Mouse (Mus musculus): ENCODE results near the gene Kdm5a. TPM values are rescaled to one million over a fixed set of nuclear protein-coding genes. Genes with fewer than 3 reads are reported as not detected.

The Kdm5a gene
- polyA plus RNA-seq, 1 experiment from 2014 or later: 15.1 TPM

DNA sequence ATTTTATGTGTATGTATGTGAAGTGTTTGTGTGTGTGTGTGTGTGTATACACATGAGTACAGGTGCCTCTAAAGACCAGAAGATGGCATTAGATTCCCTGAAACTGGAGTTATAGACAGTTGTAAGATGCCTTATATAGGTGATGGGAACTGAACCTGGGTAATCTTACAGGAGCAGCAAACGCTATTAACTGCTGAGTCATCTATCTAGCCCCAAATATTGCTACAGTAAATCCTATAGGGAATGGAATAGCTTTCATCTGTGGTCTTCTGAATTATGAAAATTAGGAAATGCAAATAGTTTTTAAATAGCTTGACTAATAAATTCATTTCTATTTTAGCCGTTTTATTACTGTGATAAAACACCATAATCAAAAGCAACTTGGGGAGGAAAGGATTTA is 28.9 kb downstream of the Kdm5a start:
- H3K4me2 ChIP-seq (ENCODE audit: low read depth, low read length): no peak overlapping the region
- peaks cover 38% of the 10 kb centered on the region for H3K36me3 ChIP-seq (ENCODE audit: control insufficient read depth, insufficient read depth)
- H3K9me3 ChIP-seq (replicated peaks; ENCODE audit: control insufficient read depth, low read length): no peaks in the 10 kb centered on the region
- no peak for ATAC-seq (ENCODE audit: low read depth)
- peaks cover 2% of the 10 kb centered on the region; the same call in 1 of the 2 replicates for H3K4me1 ChIP-seq (ENCODE audit: control insufficient read depth, low read depth, low read length)
- WGBS (ENCODE audit: insufficient replicate concordance): 69% methylated on average over 2 of the region's 2 CpGs
- no peak overlapping the region for H3K27ac ChIP-seq (ENCODE audit: low read length)
- H3K9ac ChIP-seq (ENCODE audit: low read depth, low read length): no peak overlapping the region
- H3K27me3 ChIP-seq (ENCODE audit: control insufficient read depth, insufficient read depth, low read depth, low read length): no peaks in the 10 kb centered on the region
- H3K4me3 ChIP-seq (ENCODE audit: low read depth, low read length): no peak overlapping the region

DNA sequence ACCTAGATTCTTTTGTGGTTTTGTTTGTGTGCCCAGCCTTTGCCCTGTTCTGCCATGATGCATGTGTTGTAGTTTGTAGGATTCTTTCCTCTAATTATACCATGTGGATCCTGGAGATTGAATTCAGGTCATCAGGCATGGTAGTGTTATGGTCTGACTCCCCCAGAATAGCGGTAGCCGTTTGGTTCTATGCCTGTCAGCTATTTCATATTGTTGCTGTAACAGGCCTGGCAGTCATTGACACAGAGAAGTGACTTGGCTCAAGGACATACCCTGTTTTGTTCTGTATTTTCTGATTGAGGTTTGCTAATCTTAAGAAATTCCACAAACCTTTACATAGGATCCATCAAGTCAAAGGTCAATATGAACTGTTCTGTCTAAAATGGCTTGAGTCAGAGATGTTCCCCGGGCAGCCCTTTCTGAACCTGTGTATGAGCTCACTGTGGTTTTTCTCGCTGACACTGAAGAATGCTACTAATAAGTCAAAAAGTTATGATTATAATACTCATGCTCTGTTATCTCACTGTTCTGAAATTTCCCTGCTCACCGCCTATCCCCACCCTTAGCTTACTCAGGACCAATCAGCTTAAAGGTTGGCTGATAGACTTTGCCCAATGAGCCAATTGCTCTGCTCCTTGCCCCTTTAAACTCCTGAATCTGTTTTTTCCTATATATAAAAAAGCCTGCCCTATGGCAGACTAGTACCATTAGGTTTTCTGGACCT is 31.9 kb downstream of the Kdm5a start:
- no peak overlapping the region for H3K4me2 ChIP-seq (ENCODE audit: low read depth, low read length)
- H3K27ac ChIP-seq (ENCODE audit: low read length): no peak overlapping the region
- no peak overlapping the region for H3K4me3 ChIP-seq (ENCODE audit: low read depth, low read length)
- H3K9me3 ChIP-seq (replicated peaks; ENCODE audit: control insufficient read depth, low read length): no peaks in the 10 kb centered on the region
- H3K4me1 ChIP-seq (ENCODE audit: control insufficient read depth, low read depth, low read length): peaks cover 2% of the 10 kb centered on the region; the same call in 1 of the 2 replicates
- 81% methylated on average over 5 of the region's 5 CpGs for WGBS (ENCODE audit: insufficient replicate concordance)
- H3K27me3 ChIP-seq (ENCODE audit: control insufficient read depth, insufficient read depth, low read depth, low read length): no peaks in the 10 kb centered on the region
- no peak overlapping the region for H3K9ac ChIP-seq (ENCODE audit: low read depth, low read length)
- H3K36me3 ChIP-seq (ENCODE audit: control insufficient read depth, insufficient read depth): peaks cover 34% of the 10 kb centered on the region
- ATAC-seq (ENCODE audit: low read depth): no peak

DNA sequence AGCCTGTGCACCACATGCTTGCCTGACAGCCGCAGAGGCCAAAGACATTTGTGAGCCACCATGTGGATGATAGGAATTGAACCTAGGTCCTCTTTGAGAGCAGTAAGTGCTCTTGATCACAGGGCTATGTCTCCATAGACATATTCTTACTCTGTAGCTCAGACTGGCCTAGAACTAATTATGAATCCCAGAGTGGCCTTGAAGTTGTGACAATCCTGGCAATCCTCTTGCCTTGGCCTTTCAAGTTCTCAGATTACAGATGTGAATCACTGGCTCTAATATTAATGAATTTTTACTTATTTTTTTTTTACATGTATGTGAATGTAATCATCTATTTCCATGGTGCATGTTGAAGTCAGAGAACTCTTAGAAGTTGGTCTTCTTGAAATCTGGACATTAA is 40.0 kb downstream of the Kdm5a start:
- no peak for ATAC-seq (ENCODE audit: low read depth)
- WGBS (ENCODE audit: insufficient replicate concordance): 83% methylated on average over 1 of the region's 1 CpGs
- H3K4me3 ChIP-seq (ENCODE audit: low read depth, low read length): no peak overlapping the region
- no peaks in the 10 kb centered on the region for H3K9me3 ChIP-seq (replicated peaks; ENCODE audit: control insufficient read depth, low read length)
- no peak overlapping the region for H3K4me2 ChIP-seq (ENCODE audit: low read depth, low read length)
- no peaks in the 10 kb centered on the region for H3K27me3 ChIP-seq (ENCODE audit: control insufficient read depth, insufficient read depth, low read depth, low read length)
- peaks cover 41% of the 10 kb centered on the region for H3K36me3 ChIP-seq (ENCODE audit: control insufficient read depth, insufficient read depth)
- no peaks in the 10 kb centered on the region for H3K4me1 ChIP-seq (ENCODE audit: control insufficient read depth, low read depth, low read length)
- no peak overlapping the region for H3K9ac ChIP-seq (ENCODE audit: low read depth, low read length)
- no peak overlapping the region for H3K27ac ChIP-seq (ENCODE audit: low read length)

DNA sequence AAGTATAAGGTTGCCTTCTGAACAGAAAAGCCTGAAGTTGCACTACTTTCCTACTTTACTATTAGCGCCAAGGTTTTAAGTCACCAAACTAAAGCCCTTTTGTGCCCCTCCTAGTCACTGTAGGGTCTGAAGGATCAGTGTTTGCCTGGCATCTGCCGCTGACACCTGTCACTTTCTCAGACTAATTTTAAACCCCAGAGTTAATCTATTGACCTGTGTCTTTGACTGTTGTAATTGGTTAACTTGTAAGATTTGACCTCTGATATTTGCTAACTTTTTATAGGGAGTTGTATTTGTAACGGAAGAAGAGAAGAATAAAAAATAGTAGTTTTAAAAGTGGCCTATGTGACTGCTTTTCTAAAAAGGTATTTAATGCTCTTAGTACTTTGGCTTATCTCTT is 74.2 kb downstream of the Kdm5a start:
- H3K4me2 ChIP-seq (ENCODE audit: low read depth, low read length): no peak overlapping the region
- H3K4me1 ChIP-seq (ENCODE audit: control insufficient read depth, low read depth, low read length): no peaks in the 10 kb centered on the region
- H3K27me3 ChIP-seq (ENCODE audit: control insufficient read depth, insufficient read depth, low read depth, low read length): no peaks in the 10 kb centered on the region
- H3K9ac ChIP-seq (ENCODE audit: low read depth, low read length): no peak overlapping the region
- H3K9me3 ChIP-seq (replicated peaks; ENCODE audit: control insufficient read depth, low read length): no peaks in the 10 kb centered on the region
- no peak overlapping the region for H3K27ac ChIP-seq (ENCODE audit: low read length)
- no peak overlapping the region for H3K4me3 ChIP-seq (ENCODE audit: low read depth, low read length)
- H3K36me3 ChIP-seq (ENCODE audit: control insufficient read depth, insufficient read depth): peaks cover 23% of the 10 kb centered on the region
- 78% methylated on average over 3 of the region's 3 CpGs for WGBS (ENCODE audit: insufficient replicate concordance)
- no peak for ATAC-seq (ENCODE audit: low read depth)

DNA sequence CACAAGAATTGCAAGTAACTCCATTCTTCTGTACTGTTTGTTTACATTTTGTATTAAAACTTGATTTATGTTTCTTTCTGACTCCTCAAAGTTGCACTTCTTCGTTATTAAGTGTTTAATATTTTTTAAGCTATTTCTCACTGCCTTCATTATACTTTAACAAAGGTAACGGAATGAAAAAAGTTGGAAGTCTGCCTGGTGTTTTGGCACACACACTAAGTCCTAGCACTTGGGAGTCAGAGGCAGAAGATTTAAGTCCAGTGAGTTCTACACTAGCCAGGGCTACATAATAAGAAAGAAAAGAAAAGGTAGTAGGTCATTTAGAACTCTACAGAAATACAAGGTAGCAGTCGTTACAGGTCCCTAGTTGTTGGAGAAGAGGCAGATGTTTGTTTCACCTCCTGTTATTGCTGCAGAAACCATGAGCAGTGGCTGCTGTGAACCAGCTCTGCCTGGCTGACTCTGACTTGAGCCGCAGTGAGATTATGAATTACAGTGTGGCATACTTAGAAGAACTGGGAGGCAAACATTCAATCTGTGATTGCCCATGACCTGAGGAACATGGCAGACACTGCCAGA is 78.3 kb downstream of the Kdm5a start:
- H3K36me3 ChIP-seq (ENCODE audit: control insufficient read depth, insufficient read depth): peaks cover 15% of the 10 kb centered on the region
- H3K4me3 ChIP-seq (ENCODE audit: low read depth, low read length): no peak overlapping the region
- no peaks in the 10 kb centered on the region for H3K4me1 ChIP-seq (ENCODE audit: control insufficient read depth, low read depth, low read length)
- H3K9ac ChIP-seq (ENCODE audit: low read depth, low read length): no peak overlapping the region
- H3K27ac ChIP-seq (ENCODE audit: low read length): no peak overlapping the region
- WGBS (ENCODE audit: insufficient replicate concordance): 77% methylated on average over 4 of the region's 4 CpGs
- H3K27me3 ChIP-seq (ENCODE audit: control insufficient read depth, insufficient read depth, low read depth, low read length): no peaks in the 10 kb centered on the region
- no peak overlapping the region for H3K4me2 ChIP-seq (ENCODE audit: low read depth, low read length)
- H3K9me3 ChIP-seq (replicated peaks; ENCODE audit: control insufficient read depth, low read length): no peaks in the 10 kb centered on the region
- ATAC-seq (ENCODE audit: low read depth): no peak

DNA sequence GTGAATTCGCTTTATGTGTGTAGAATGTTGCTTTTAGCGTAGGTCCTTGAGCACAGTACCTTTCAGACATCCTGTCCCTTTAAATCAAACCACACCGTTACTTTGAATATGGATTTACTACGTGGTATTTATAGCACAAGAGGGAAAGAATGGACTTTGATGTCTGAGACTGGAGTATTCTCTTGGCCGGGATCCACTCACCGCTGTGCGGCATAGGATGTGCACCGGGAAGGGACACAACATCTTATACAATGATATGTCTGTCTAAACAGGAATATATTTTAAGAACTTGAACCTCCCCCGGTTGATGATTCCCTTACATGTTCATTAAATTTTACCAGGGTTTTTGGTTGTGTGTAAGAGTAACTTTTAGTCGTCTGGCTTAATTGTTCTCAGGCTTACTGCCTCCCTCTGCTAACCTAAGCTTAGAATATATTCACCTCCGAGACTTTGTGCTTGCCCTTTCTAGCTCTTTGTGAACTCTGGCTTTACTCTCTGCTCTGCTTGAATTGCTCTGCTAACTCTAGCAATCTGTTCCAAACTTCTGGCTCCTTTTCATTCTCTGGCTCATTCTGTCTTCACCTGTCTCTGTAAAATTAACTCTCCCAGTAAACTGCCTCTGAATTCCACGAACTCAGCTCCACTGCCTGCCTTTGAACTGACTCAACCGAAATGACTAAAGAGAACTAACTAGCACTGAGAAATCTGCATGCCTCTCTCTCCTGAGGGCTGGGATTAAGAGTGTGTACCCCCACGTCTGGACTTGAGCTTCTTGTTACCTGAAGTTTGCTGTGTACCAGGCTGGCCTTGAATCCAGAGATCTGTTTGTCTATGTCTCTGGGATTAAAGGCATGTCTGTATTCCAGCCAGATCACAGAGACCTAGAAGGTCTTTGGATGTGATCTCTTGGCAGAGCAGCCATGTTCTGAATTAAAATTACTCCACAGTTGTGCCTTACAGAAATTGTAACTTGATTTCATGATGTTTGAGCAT is 79.7 kb downstream of the Kdm5a start:
- Histone ChIP-seq H3K9me3 (replicated peaks; ENCODE audit: control insufficient read depth, low read length) (no peaks in the 10 kb centered on the region), H3K4me2 (ENCODE audit: low read depth, low read length) (no peak overlapping the region), H3K4me1 (ENCODE audit: control insufficient read depth, low read depth, low read length) (no peaks in the 10 kb centered on the region), H3K27ac (ENCODE audit: low read length) (no peak overlapping the region), H3K9ac (ENCODE audit: low read depth, low read length) (no peak overlapping the region), H3K27me3 (ENCODE audit: control insufficient read depth, insufficient read depth, low read depth, low read length) (no peaks in the 10 kb centered on the region), H3K4me3 (ENCODE audit: low read depth, low read length) (no peak overlapping the region), H3K36me3 (ENCODE audit: control insufficient read depth, insufficient read depth) (peaks cover 13% of the 10 kb centered on the region)
- 74% methylated on average over 14 of the region's 14 CpGs for WGBS (ENCODE audit: insufficient replicate concordance)
- no peak for ATAC-seq (ENCODE audit: low read depth)

DNA sequence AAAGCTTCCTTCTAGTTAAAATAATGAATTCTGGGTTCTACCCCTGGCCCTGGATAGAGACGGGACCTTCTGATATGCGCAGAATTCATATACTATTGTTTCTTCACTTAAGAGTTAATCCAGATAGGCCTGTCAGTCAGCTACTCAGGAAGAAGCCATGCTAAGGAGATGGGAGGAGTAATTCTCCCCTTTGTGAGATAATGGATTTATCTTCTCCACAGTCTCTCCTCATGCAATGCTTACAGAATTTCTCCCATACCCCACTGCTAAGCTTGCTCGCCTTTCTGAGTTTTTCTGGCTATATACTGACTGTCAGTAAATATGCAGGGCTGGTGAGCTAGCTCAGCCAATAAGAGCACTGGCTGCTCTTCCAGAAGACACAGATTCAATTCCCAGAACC is 86.3 kb downstream of the Kdm5a start:
- no peak for ATAC-seq (ENCODE audit: low read depth)
- H3K9ac ChIP-seq (ENCODE audit: low read depth, low read length): no peak overlapping the region
- no peak overlapping the region for H3K4me2 ChIP-seq (ENCODE audit: low read depth, low read length)
- H3K27ac ChIP-seq (ENCODE audit: low read length): no peak overlapping the region
- H3K4me3 ChIP-seq (ENCODE audit: low read depth, low read length): no peak overlapping the region
- H3K4me1 ChIP-seq (ENCODE audit: control insufficient read depth, low read depth, low read length): peaks cover 15% of the 10 kb centered on the region
- no peaks in the 10 kb centered on the region for H3K36me3 ChIP-seq (ENCODE audit: control insufficient read depth, insufficient read depth)
- 55% methylated on average over 3 of the region's 3 CpGs for WGBS (ENCODE audit: insufficient replicate concordance)
- H3K27me3 ChIP-seq (ENCODE audit: control insufficient read depth, insufficient read depth, low read depth, low read length): no peaks in the 10 kb centered on the region
- no peaks in the 10 kb centered on the region for H3K9me3 ChIP-seq (replicated peaks; ENCODE audit: control insufficient read depth, low read length)

DNA sequence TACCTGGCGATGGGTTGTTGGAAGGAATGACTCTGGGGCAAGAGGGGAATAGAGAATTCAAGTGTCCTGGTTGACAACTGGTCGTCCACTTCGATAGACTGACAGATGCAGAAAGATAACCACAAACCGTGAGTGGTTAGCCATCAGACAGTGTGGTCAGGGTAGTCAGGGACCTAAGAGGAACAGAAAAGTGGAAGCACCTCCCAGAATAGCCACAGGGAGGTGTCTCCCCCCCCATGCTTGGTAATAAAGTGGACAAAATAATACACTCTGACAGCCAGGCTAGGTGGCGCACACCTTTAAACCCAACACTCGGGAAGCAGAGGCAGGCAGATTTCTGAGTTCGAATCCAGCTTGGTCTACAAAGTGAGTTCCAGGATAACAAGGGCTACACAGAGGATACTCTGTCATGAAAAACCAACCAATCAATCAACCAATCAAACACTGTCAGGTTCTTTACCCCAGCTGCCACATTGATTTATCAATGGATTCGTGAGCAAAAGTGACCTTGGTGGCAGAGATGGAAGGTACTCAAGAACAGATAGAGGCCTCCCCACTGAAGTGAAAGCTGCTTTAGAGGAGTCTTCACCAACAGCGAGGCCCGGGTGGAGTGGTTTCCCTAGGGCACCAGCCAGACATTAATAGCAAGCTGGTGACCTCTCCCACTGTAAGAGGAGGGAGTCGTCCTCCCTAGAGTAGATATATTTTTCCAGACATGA is 88.6 kb downstream of the Kdm5a start:
- H3K4me2 ChIP-seq (ENCODE audit: low read depth, low read length): no peak overlapping the region
- no peak overlapping the region for H3K27ac ChIP-seq (ENCODE audit: low read length)
- H3K4me3 ChIP-seq (ENCODE audit: low read depth, low read length): no peak overlapping the region
- H3K9me3 ChIP-seq (replicated peaks; ENCODE audit: control insufficient read depth, low read length): no peaks in the 10 kb centered on the region
- H3K9ac ChIP-seq (ENCODE audit: low read depth, low read length): no peak overlapping the region
- ATAC-seq (ENCODE audit: low read depth): no peak
- no peaks in the 10 kb centered on the region for H3K36me3 ChIP-seq (ENCODE audit: control insufficient read depth, insufficient read depth)
- WGBS (ENCODE audit: insufficient replicate concordance): 36% methylated on average over 11 of the region's 11 CpGs
- H3K27me3 ChIP-seq (ENCODE audit: control insufficient read depth, insufficient read depth, low read depth, low read length): no peaks in the 10 kb centered on the region
- peaks cover 15% of the 10 kb centered on the region for H3K4me1 ChIP-seq (ENCODE audit: control insufficient read depth, low read depth, low read length)

Data from liver, embryonic 16.5 days (tissue).